16 mouse cellular contexts compared by ENCODE assay signal in the genomic region with DNA sequence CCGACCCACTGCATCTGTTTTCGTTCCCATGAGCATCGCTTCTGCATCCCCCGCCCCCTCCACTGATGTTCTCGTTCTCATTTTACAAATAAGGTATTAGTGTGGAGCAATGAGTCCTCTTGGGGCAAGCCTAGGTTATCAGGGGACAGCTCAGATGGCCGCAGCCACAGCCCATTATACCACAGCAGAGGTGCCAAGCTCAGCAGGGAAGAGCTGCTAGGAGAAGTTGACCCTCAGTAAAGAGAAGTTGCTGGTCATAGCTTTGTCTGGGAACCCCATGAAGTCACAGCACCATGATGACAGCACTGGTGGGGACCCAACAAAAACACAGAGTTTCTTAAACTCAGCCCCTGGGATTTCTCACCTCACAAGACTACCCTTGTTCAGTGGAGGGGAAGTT. TPM values are rescaled to one million over a fixed set of nuclear protein-coding genes. Genes with fewer than 3 reads are reported as not detected.
"Had no signal": no experiment of that assay in that cellular context is flagged by ENCODE, and none has a peak within 500 bp of the region (broad histone marks: within the 10 kb centered on the region; RNA-seq: fewer than 3 reads in every experiment).

No protein-coding gene starts in this region.

- H3K36me3 ChIP-seq: midbrain, embryonic 15.5 days; neural tube, embryonic 12.5 days had no signal

- DNase-seq: kidney, postnatal 25 days; lung, embryonic 14.5 days; lung, postnatal 10 days; lung, postnatal 4 days; retina, postnatal 1 day; right cerebral cortex, postnatal 4 days; spleen, adult 18-20 months; thymus, adult 18-20 months; thymus, postnatal 14 days had no signal

- H3K4me2 ChIP-seq: limb, embryonic 15.5 days; liver, embryonic 15.5 days; lung, embryonic 14.5 days; midbrain, embryonic 11.5 days; midbrain, embryonic 15.5 days; neural tube, embryonic 12.5 days had no signal

- H3K27me3 ChIP-seq: limb, embryonic 15.5 days; liver, embryonic 15.5 days; midbrain, embryonic 15.5 days; neural tube, embryonic 12.5 days had no signal

- H3K9me3 ChIP-seq: limb, embryonic 15.5 days; liver, embryonic 15.5 days; midbrain, embryonic 15.5 days; neural tube, embryonic 12.5 days had no signal

- H3K27ac ChIP-seq: limb, embryonic 15.5 days; liver, embryonic 15.5 days; midbrain, embryonic 15.5 days; neural tube, embryonic 12.5 days had no signal

- H3K9ac ChIP-seq: limb, embryonic 15.5 days; liver, embryonic 15.5 days; lung, embryonic 14.5 days; midbrain, embryonic 15.5 days; neural tube, embryonic 12.5 days had no signal

- H3K4me3 ChIP-seq: limb, embryonic 15.5 days; liver, embryonic 15.5 days; megakaryocyte, embryonic 14.5 days; midbrain, embryonic 15.5 days; neural tube, embryonic 12.5 days had no signal

- H3K4me1 ChIP-seq: liver, embryonic 15.5 days had no signal

RNA-seq across cellular contexts. Expression of gene Mpzl1, which starts 27.4 kb away (rescaled TPM):
- total RNA-seq: monocyte, adult 5-6 weeks had no signal
